ENCODE assay signal across 8 mouse cellular contexts in the genomic region with DNA sequence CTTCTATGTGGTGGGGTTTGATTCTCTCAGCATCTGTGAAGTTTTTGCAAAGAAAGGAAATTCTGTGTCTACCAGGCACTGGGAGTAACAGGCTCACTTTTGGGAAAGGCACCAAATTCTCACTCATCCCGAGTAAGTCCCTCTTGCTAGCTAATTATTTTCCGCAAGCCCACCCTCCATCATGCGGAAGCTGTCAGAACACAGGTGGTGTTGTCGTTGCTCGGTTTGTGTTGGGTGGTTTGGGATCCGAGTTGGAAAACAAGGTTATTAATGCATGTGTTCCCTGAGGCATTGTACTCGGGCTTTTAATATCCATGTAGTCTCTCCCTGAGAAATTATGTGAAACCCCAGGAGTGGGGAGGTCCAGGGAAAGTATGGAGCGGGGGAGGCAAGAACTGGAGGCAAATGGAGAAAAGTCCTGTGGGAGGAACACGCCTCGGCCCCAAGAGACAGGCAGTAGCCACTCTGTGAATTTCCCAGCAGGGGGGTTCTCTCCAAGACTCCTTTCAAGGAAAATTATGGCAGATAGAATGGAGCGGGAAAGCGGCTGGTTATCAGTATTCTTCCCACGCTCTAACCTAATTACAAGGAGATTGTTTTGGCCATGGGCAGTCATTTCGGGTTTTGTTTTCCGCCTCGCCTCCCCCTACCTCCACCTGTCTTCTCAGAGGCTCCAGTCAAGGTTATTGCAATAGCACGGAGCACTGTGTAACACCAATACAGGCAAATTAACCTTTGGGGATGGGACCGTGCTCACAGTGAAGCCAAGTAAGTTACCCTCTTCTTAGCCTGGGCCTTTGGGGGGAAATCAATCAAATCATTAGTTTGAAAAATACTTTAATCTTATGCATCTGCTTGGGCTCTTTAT.
A peak's percentile ranks its signal among the peaks of the same experiment; 100 is the strongest.
DNase-seq lines count a peak whose midpoint lies in the region; ATAC-seq and TF ChIP-seq lines count a peak whose summit lies in the region.
"Had no signal": no experiment of that assay in that cellular context is flagged by ENCODE, and none has a peak within 500 bp of the region (broad histone marks: within the 10 kb centered on the region; RNA-seq: fewer than 3 reads in every experiment).

No protein-coding gene starts in this region.

- H3K9ac ChIP-seq in midbrain, postnatal 0 days (replicated peaks; ENCODE audit: low read length, poor library complexity, severe bottlenecking), result no peak overlapping the region
- no peak overlapping the region for H3K9ac ChIP-seq in lung, postnatal 0 days (replicated peaks; ENCODE audit: low read depth)

- no peak for TF ChIP-seq EP300 in lung, postnatal 0 days (IDR thresholded peaks at IDR 0.05)

- H3K27me3 ChIP-seq in testis, adult 2 months (ENCODE audit: control insufficient read depth, insufficient read depth, low read length), result no peaks in the 10 kb centered on the region
- no peaks in the 10 kb centered on the region for H3K27me3 ChIP-seq in midbrain, postnatal 0 days (ENCODE audit: insufficient read depth, low read length)
- H3K27me3 ChIP-seq in lung, postnatal 0 days (replicated peaks; ENCODE audit: insufficient read depth, low read length), result no peaks in the 10 kb centered on the region

- no peak for TF ChIP-seq CTCF in testis, adult 2 months (IDR thresholded peaks at IDR 0.05; ENCODE audit: control insufficient read depth, insufficient read depth, insufficient replicate concordance, low read depth, low read length)
- no peak for TF ChIP-seq CTCF in midbrain, postnatal 0 days (IDR thresholded peaks at IDR 0.05)
- TF ChIP-seq CTCF in lung, postnatal 0 days (IDR thresholded peaks at IDR 0.05), result no peak

- H3K4me1 ChIP-seq in testis, adult 2 months (ENCODE audit: control insufficient read depth, insufficient read depth, low read length), result no peaks in the 10 kb centered on the region
- peaks cover 15% of the 10 kb centered on the region; the same call in 1 of the 2 replicates for H3K4me1 ChIP-seq in midbrain, postnatal 0 days (ENCODE audit: insufficient read depth, low read length)
- no peaks in the 10 kb centered on the region for H3K4me1 ChIP-seq in lung, postnatal 0 days (ENCODE audit: insufficient read depth, low read depth, low read length)

- 0 out of 2 replicates have a peak overlapping the region, but pooled peaks have one; percentile 1 for H3K27ac ChIP-seq in testis, adult 2 months (ENCODE audit: control insufficient read depth, insufficient read depth, low read depth, low read length)
- H3K27ac ChIP-seq in midbrain, postnatal 0 days (ENCODE audit: low read depth, low read length), result no peak overlapping the region
- H3K27ac ChIP-seq in lung, postnatal 0 days (ENCODE audit: low read length), result no peak overlapping the region

- 44% methylated on average over 18 of the region's 18 CpGs for WGBS in midbrain, postnatal 0 days
- 73% methylated on average over 18 of the region's 18 CpGs for WGBS in lung, postnatal 0 days

- no peak overlapping the region for H3K4me3 ChIP-seq in testis, adult 2 months (ENCODE audit: control insufficient read depth, low read depth, low read length)
- no peak overlapping the region for H3K4me3 ChIP-seq in midbrain, postnatal 0 days (ENCODE audit: low read depth, low read length)
- no peak overlapping the region for H3K4me3 ChIP-seq in lung, postnatal 0 days (ENCODE audit: low read depth, low read length)
- H3K4me3 ChIP-seq: myocyte had no signal

- H3K9me3 ChIP-seq in midbrain, postnatal 0 days (ENCODE audit: low read length), result no peaks in the 10 kb centered on the region
- no peaks in the 10 kb centered on the region for H3K9me3 ChIP-seq in lung, postnatal 0 days (ENCODE audit: low read length)

- H3K4me2 ChIP-seq in midbrain, postnatal 0 days (ENCODE audit: low read depth, low read length, poor library complexity, severe bottlenecking), result no peak overlapping the region
- no peak overlapping the region for H3K4me2 ChIP-seq in lung, postnatal 0 days (replicated peaks; ENCODE audit: low read depth, low read length)

- H3K36me3 ChIP-seq in testis, adult 2 months (ENCODE audit: control insufficient read depth, insufficient read depth, low read length), result no peaks in the 10 kb centered on the region
- no peaks in the 10 kb centered on the region for H3K36me3 ChIP-seq in midbrain, postnatal 0 days (ENCODE audit: insufficient read depth, low read length)
- no peaks in the 10 kb centered on the region for H3K36me3 ChIP-seq in lung, postnatal 0 days (ENCODE audit: insufficient read depth, low read length)

- peak; percentile 38; the same call in 1 of the 2 replicates for ATAC-seq in midbrain, postnatal 0 days (ENCODE audit: low FRiP score)
- ATAC-seq in lung, postnatal 0 days, result no peak

- no peak for DNase-seq in testis, postnatal 10 days (ENCODE audit: low spot score)
- peak; percentile 35 to 66 for DNase-seq in heart, adult 18-20 months
- peak; percentile 11 for DNase-seq in kidney, adult 18-20 months
- DNase-seq in midbrain, postnatal 0 days (ENCODE audit: low spot score), result peak; percentile 75
- no peak for DNase-seq in Muller cell, postnatal 12 days (ENCODE audit: inconsistent ontology term)
- no peak for DNase-seq in lung, postnatal 0 days (ENCODE audit: low spot score)

- no peak for TF ChIP-seq POLR2A in testis, adult 2 months (IDR thresholded peaks at IDR 0.05; ENCODE audit: control insufficient read depth, low read depth, low read length)

Comparison
In these comparisons a context has a peak if more than half of its experiments do, and no peak if none do; other contexts are left out.
1. DNase-seq: peak in heart, adult 18-20 months (2 of 2), kidney, adult 18-20 months (single experiment) and midbrain, postnatal 0 days (single experiment); none in testis, postnatal 10 days (single experiment), Muller cell, postnatal 12 days (single experiment) and lung, postnatal 0 days (single experiment).